Mouse (Mus musculus): ENCODE data around the gene Adamtsl4. TPM values are rescaled to one million over a fixed set of nuclear protein-coding genes. Genes with fewer than 3 reads are reported as not detected.

Gene Adamtsl4
- polyA plus RNA-seq (2015; fragmentation: Nextera tagmentation; extraction: Ambion mirVana), result 0.45 and 0.56 TPM in 2 replicates

DNA sequence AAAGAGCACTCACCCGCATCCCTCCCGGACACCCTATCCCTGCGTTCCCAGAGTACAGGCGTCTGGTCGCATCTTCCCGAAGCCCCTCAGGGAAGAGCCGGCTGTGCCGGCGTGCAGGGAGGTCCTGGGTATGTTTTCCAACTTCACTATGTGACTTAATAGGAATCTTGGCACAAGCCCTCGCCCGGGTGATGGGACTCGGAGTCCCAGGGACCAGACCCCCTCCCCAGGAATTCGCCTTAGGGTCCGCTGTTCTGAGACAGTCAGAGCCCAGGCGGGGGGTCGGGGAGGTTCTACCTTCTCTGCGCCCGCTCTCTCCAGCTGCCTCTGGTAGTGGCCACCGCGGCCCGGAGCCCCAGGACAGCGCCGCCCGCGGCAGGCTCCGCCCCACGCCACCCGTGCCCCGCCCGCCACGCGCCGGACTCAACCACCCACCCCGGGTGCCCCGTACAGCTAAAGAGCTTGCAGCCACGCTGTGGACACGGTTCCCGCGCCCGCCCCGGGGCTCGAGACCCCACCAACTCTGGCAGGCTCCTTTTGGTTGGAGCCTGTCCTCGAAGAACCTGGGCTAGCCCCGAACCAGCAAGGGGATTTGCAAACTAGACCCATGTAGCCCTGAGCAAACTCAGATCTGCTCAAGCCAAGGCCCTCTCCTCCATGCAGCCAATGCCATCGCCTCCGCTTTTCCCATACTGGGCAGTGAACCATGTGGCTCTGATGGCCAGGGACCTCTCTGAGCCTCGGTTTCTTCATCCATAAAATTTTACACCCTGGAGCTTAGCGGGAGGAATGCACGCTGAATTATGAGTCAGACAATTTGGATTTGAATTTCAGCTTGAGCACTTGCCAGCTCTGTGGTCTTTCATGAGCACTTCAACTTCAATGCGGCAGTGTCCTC is at the start of gene Adamtsl4:
Gene Adamtsl4, minus strand, starts transcription at position 394 of the 898 bp plus-strand sequence.
- Histone ChIP-seq H3K9me3 (no peaks in the 10 kb centered on the region), H3K36me3 (0 out of 2 replicates have a peak, but pooled peaks cover 5% of the 10 kb centered on the region), H3K4me1 (peaks cover 20% of the 10 kb centered on the region), H3K4me3 (peak within 1 kb of the TSS; percentile 33), H3K27me3 (no peaks in the 10 kb centered on the region), H3K9ac (replicated peaks) (peak within 1 kb of the TSS; percentile 29), H3K27ac (replicated peaks) (no peak within 1 kb of the TSS), H3K4me2 (replicated peaks) (peak within 1 kb of the TSS; percentile 82)
- WGBS, result 5% methylated on average over 50 of the region's 50 CpGs
- peak; percentile 61 for ATAC-seq (replicated peaks)

DNA sequence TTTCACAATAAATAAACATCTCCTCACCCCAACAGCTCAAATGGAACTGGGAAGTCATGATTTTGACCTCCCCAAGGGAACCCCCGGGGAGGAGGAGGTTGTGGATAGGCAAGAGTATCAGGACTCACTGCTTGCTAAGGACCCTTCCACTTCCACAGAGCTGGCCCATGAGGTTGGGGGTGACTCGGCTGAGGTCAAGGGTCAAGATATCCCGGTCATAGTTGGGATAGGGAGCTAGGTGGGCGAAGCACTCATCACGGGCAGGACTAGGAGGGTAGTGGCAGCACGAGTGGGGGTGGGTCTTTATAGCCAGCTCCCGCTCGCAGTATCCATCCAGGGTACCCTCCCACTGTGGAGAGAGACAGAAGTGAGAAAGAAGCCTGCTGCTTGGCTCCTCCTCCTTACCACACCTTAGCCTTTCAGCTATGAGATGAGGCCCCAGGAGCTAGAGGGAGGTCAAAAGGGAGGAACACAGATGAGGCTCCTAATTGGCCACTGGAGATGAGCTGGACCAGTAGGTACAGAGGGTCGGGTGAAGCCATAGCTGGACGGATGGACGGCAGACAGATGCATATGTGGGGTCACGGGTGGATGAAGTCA is 47.5 kb upstream of the Adamtsl4 start:
- Histone ChIP-seq H3K4me2 (replicated peaks) (no peak overlapping the region), H3K9me3 (no peaks in the 10 kb centered on the region), H3K36me3 (peaks cover 11% of the 10 kb centered on the region), H3K4me1 (no peaks in the 10 kb centered on the region), H3K27me3 (no peaks in the 10 kb centered on the region), H3K4me3 (no peak overlapping the region), H3K27ac (replicated peaks) (no peak overlapping the region), H3K9ac (replicated peaks) (no peak overlapping the region)
- 91% methylated on average over 12 of the region's 12 CpGs for WGBS
- ATAC-seq (replicated peaks), result no peak

DNA sequence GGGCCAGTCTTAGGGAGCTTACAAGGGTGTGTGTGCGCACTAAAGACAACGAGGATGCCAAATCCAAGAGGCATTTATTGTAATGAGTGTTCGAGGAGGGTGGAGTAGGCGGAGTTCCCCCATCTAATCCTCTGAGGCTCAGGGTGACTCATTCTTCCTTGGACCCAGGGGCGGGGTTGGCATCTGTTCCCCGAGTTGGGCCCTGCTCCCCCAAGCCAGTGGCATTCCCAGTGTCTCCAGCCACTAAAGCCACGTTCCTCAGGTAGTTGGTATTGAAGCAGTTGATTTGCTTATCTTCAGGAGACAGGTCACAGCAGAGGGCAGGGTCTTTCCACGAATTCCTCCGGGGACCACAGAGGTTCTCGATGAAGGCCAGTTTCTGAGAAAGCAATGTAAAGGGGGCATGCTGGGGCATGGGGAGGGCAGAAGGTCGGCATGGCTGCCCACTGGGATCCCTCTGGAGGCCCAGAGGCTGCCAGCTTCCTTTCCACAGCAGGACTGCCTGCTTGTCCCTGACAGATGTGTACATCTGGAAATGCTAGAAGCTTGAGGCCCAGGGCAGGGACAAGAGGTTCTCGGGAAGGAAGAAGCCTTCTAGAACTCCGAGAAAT is 46.5 kb upstream of the Adamtsl4 start:
- no peaks in the 10 kb centered on the region for H3K27me3 ChIP-seq
- H3K9me3 ChIP-seq, result no peaks in the 10 kb centered on the region
- H3K4me2 ChIP-seq (replicated peaks), result no peak overlapping the region
- no peak overlapping the region for H3K27ac ChIP-seq (replicated peaks)
- WGBS, result 76% methylated on average over 13 of the region's 13 CpGs
- ATAC-seq (replicated peaks), result no peak
- H3K4me1 ChIP-seq, result no peaks in the 10 kb centered on the region
- H3K4me3 ChIP-seq, result no peak overlapping the region
- no peak overlapping the region for H3K9ac ChIP-seq (replicated peaks)
- H3K36me3 ChIP-seq, result peaks cover 3% of the 10 kb centered on the region; the same call in 1 of the 2 replicates

DNA sequence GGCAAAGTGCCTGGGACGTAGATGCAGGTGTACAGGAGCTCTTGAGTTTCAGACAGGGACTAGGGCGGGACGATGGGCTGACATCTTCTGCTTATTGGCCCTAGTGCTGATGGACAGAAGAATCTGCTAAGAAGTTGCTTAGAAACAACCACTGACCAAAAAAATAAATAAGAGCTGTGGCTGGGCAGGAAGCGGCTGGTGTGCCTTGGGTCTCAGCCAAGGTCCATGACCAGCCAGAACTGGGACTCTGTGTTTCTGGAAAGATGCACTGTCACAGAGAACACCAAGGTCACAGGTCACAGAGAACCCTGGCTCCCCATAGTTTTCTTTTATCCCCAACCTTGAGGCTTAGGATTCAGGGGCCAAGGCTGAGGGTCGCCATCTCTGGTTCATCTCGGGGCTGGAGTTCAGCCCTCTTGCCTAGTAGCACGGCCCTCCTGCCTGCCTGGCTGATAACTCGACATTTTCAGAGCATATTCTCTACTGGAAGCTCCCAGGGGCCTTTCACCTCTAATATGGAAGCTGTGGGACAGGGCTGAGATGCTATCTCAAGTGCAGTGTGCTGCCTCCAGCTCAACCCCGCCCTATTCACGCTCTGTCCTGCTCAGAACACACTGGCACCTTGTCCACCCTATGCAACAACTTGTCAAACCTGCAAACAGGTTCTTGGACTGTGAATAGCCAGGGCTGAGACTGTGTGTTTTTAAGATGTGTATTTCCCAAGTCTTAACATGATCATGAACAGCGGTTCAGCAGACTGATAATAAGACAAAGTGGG is 45.2 kb upstream of the Adamtsl4 start:
- WGBS, result 84% methylated on average over 11 of the region's 11 CpGs
- no peak overlapping the region for H3K4me2 ChIP-seq (replicated peaks)
- peaks cover 3% of the 10 kb centered on the region; the same call in 1 of the 2 replicates for H3K36me3 ChIP-seq
- no peak overlapping the region for H3K4me3 ChIP-seq
- H3K9me3 ChIP-seq, result no peaks in the 10 kb centered on the region
- no peaks in the 10 kb centered on the region for H3K27me3 ChIP-seq
- no peak overlapping the region for H3K27ac ChIP-seq (replicated peaks)
- no peak overlapping the region for H3K9ac ChIP-seq (replicated peaks)
- ATAC-seq (replicated peaks), result no peak
- H3K4me1 ChIP-seq, result no peaks in the 10 kb centered on the region

DNA sequence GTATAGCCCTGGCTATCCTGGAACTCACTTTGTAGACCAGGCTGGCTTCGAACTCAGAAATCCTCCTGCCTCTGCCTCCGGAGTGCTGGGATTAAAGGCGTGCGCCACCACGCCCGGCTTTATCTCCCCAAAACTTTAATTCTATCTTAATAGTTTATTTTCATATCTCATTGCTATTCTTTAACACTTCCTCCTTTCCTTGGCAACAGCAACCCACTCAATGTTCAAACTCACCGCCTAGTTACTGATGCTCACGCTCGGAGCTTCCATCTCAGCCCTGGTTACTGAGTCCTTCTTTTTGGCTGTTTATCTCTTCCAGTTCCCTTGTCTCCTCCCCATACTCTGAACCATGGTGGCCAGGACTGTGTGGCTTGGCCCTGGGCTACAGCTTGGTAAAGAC is 44.6 kb upstream of the Adamtsl4 start:
- H3K4me2 ChIP-seq (replicated peaks), result no peak overlapping the region
- no peaks in the 10 kb centered on the region for H3K27me3 ChIP-seq
- H3K9me3 ChIP-seq, result no peaks in the 10 kb centered on the region
- no peak overlapping the region for H3K9ac ChIP-seq (replicated peaks)
- ATAC-seq (replicated peaks), result no peak
- WGBS, result 95% methylated on average over 9 of the region's 9 CpGs
- no peaks in the 10 kb centered on the region for H3K4me1 ChIP-seq
- peaks cover 3% of the 10 kb centered on the region; the same call in 1 of the 2 replicates for H3K36me3 ChIP-seq
- no peak overlapping the region for H3K4me3 ChIP-seq
- no peak overlapping the region for H3K27ac ChIP-seq (replicated peaks)

DNA sequence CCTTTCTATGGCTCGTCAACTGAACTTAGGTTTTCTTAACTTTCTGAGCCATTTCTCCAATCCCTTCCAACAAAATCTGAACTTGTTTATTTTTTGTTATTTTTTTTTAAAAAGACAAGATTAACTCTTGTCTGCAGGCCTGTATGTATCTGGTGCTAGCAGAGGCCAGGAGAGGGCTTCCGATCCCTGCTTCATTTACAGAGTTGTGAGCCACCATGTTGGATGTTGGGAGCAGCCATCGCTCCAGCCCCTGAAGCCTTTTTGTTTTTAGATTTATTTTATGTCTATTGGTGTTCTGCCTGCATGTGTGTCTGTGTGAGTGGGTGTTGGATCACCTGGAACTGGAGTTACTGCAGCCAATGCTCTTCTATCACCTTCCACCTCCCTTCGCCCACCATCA is 44.1 kb upstream of the Adamtsl4 start:
- no peak overlapping the region for H3K4me2 ChIP-seq (replicated peaks)
- 89% methylated on average over 4 of the region's 4 CpGs for WGBS
- ATAC-seq (replicated peaks), result no peak

DNA sequence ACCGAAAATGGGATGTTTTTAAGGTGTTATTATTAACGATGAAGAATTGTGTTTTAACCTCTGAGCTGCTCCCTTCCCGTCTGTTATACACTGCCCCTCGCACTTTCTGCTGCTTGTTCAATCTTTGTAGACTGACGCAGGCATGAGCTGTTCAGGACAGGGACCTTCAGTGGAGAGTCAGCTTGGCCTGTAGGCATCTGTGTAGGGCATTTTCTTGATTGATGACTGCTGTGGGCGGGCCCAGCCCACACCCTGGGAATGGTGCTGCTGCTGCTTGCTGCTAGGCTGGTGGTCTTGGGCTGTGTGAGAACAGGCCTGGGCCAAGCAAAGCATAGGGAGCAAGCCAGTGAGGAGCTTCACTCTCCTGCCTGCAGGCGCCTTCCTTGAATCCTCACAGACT is 42.7 kb upstream of the Adamtsl4 start:
- Histone ChIP-seq H3K27me3 (no peaks in the 10 kb centered on the region), H3K4me2 (replicated peaks) (no peak overlapping the region), H3K4me3 (no peak overlapping the region), H3K9me3 (no peaks in the 10 kb centered on the region), H3K9ac (replicated peaks) (no peak overlapping the region), H3K4me1 (no peaks in the 10 kb centered on the region), H3K36me3 (peaks cover 3% of the 10 kb centered on the region; the same call in 1 of the 2 replicates), H3K27ac (replicated peaks) (no peak overlapping the region)
- ATAC-seq (replicated peaks), result no peak
- WGBS, result 87% methylated on average over 7 of the region's 7 CpGs

More for the DNA sequence above, 44.1 kb upstream of the Adamtsl4 start:
- Histone ChIP-seq H3K36me3 (peaks cover 3% of the 10 kb centered on the region; the same call in 1 of the 2 replicates), H3K4me1 (no peaks in the 10 kb centered on the region), H3K9ac (replicated peaks) (no peak overlapping the region), H3K27me3 (no peaks in the 10 kb centered on the region), H3K27ac (replicated peaks) (no peak overlapping the region), H3K9me3 (no peaks in the 10 kb centered on the region), H3K4me3 (no peak overlapping the region)

DNA sequence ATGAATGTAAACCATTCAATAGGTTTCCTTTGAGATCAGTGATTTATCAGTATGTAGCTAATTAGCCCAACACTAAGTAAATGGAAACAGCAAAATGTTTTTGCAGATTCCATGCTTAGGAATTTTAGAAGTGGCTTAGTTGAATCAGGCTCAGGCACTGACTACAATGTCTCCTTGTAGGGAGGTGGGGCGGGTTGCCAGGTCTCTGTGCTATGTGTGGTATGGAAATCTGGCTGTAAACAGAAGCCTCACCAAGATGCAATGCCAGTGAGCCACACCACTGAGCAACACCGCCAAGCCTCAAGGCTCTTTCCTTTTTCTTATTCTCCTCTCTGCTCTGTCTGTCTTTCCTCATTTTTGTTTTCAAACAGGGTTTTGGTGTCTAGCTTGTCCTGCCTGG is 41.2 kb upstream of the Adamtsl4 start:
- Histone ChIP-seq H3K4me3 (no peak overlapping the region), H3K27me3 (no peaks in the 10 kb centered on the region), H3K9me3 (no peaks in the 10 kb centered on the region), H3K36me3 (no peaks in the 10 kb centered on the region), H3K4me2 (replicated peaks) (no peak overlapping the region), H3K4me1 (no peaks in the 10 kb centered on the region), H3K27ac (replicated peaks) (no peak overlapping the region), H3K9ac (replicated peaks) (no peak overlapping the region)
- ATAC-seq (replicated peaks), result no peak
- 71% methylated on average over 2 of the region's 2 CpGs for WGBS

DNA sequence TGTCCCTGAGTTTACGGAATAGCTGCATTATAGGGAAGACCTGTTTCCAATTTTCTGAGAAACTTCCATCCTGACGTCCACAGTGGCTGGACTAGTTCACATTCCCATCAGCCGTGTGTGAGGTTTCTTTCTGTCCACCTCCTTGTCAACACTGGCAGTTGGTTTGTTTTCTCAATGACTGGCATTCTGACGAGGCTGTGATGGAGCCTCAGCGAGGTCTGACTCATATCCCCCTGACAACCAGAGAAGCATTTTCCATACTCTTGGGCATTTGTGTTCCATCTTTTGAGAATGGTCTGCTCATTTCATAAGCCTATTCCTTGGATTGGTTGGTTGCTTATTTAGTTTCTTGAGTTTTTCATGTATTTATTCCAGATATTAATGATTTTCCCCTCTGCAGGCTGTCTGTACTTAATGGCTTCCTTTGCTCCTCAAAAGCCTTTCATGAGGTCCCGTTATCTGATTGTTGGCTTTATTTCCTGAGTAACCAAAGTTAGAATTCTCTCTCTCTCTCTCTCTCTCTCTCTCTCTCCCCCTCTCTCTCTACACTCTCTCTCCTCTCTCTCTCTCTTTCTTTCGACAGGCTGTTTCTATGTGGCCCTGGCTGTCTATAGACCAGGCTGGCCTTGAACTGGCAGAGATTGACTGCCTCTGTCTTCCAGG is 39.1 kb upstream of the Adamtsl4 start:
- Histone ChIP-seq H3K36me3 (no peaks in the 10 kb centered on the region), H3K9me3 (no peaks in the 10 kb centered on the region)
- WGBS, result 67% methylated on average over 7 of the region's 7 CpGs

DNA sequence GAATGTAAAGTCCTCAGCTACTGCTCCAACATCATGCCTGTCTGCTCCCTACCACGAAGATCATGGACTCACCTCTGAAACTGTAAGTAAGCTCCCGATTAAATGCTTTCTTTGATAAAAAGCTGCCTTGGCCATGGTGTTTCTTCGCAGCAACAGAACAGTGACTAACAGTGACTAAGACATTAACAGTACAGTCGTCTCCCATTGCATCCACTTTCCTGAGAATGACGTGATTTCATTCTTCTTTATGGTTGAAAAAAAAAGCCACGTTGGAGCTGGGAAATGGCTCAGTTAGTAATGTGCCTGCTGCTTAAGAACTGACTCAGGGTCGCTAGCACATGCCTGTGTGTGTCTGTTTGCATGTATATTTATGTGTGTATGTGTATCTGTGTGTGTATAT is 38.1 kb upstream of the Adamtsl4 start:
- H3K27ac ChIP-seq (replicated peaks), result no peak overlapping the region
- no peaks in the 10 kb centered on the region for H3K36me3 ChIP-seq
- H3K9me3 ChIP-seq, result no peaks in the 10 kb centered on the region
- no peak overlapping the region for H3K4me2 ChIP-seq (replicated peaks)
- H3K4me3 ChIP-seq, result no peak overlapping the region
- no peak overlapping the region for H3K9ac ChIP-seq (replicated peaks)
- no peak for ATAC-seq (replicated peaks)
- no peaks in the 10 kb centered on the region for H3K4me1 ChIP-seq
- no peaks in the 10 kb centered on the region for H3K27me3 ChIP-seq
- 87% methylated on average over 7 of the region's 7 CpGs for WGBS

More for the DNA sequence above, 39.1 kb upstream of the Adamtsl4 start:
- no peaks in the 10 kb centered on the region for H3K27me3 ChIP-seq
- no peak overlapping the region for H3K4me3 ChIP-seq
- no peak for ATAC-seq (replicated peaks)
- H3K4me1 ChIP-seq, result no peaks in the 10 kb centered on the region
- H3K4me2 ChIP-seq (replicated peaks), result no peak overlapping the region
- no peak overlapping the region for H3K27ac ChIP-seq (replicated peaks)
- H3K9ac ChIP-seq (replicated peaks), result no peak overlapping the region

DNA sequence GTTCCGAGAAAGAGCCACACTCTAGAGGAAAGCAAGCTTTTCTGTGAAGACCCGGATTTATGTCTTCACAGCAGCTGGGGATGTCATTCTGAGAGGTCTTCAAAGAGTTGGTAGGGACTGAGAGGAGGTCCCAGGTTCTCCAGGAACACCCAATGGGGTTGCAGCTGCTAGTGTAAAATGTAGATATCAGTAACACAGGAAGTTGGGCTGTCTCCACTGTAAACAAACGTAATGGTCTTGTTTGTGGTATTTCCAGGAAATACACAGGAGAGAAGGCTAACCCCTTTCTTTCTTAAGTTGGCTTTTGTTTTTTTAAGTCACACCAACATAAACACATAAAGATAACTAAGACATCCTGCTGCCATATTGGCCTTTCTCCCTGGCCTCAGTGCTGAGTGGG is 34.7 kb upstream of the Adamtsl4 start:
- no peak overlapping the region for H3K9ac ChIP-seq (replicated peaks)
- WGBS, result 90% methylated on average over 3 of the region's 3 CpGs

More for the DNA sequence above, 34.7 kb upstream of the Adamtsl4 start:
- H3K36me3 ChIP-seq, result no peaks in the 10 kb centered on the region
- no peak for ATAC-seq (replicated peaks)
- H3K27ac ChIP-seq (replicated peaks), result no peak overlapping the region
- H3K4me1 ChIP-seq, result no peaks in the 10 kb centered on the region
- H3K9me3 ChIP-seq, result no peaks in the 10 kb centered on the region
- no peak overlapping the region for H3K4me2 ChIP-seq (replicated peaks)
- no peaks in the 10 kb centered on the region for H3K27me3 ChIP-seq
- no peak overlapping the region for H3K4me3 ChIP-seq

Data from forebrain, embryonic 15.5 days (tissue).